Mouse (Mus musculus) CD4-positive, CD25-positive, alpha-beta regulatory T cell, adult 9 weeks (primary cell): Measurements from ENCODE around the gene Gata2. TPM values are rescaled to one million over a fixed set of nuclear protein-coding genes. Genes with fewer than 3 reads are reported as not detected.

ENCODE experiments used
- polyA plus RNA-seq: library from polyadenylated mRNA; unstranded; fragments of 100-300 nt; shearing (Covaris generic); gene quantifications from one replicate; pipeline ENCODE4 v1.2.1, GENCODE M21; 2017

The Gata2 gene
- polyA plus RNA-seq: not detected

GRCm38 (mm10) chr6:88193433-88194052 lies at the start of gene Gata2:
Gene Gata2, plus strand, starts transcription at chr6:88193891.

GRCm38 (mm10) chr6:88221968-88222367 lies 28.3 kb downstream of the Gata2 start, which contains the start of gene Dnajb8:
Gene Dnajb8, plus strand, starts transcription at chr6:88222268.

Other genes with a start within 250 kb of the Gata2 start
- gene H1fx, start 212.3 kb upstream of the Gata2 start, polyA plus RNA-seq: not detected
- 320 TPM for gene Rab7, start 148.6 kb upstream of the Gata2 start, polyA plus RNA-seq
- 214 TPM for gene Rpn1, start 109.4 kb upstream of the Gata2 start, polyA plus RNA-seq
- gene Dnajb8, start 28.4 kb downstream of the Gata2 start, polyA plus RNA-seq: not detected